Mouse (Mus musculus) liver, embryonic 13.5 days (tissue): ENCODE results near the gene Tpi1. TPM values are rescaled to one million over a fixed set of nuclear protein-coding genes. Genes with fewer than 3 reads are reported as not detected.
"Not testable (repeated sequence)": the region's sequence is repeated elsewhere in the genome, so short reads cannot be mapped to it uniquely, and the experiment has no call there.

Experiments
- ATAC-seq: fragments of 200-750 bp; cut with Nextera tagmentation; 2 replicates; pipeline ENCODE4 v1.8.0; 2017; ENCODE audit warnings: low read depth, mild to moderate bottlenecking, moderate number of reproducible peaks, moderate library complexity
- DNase-seq: peaks from one replicate; pipeline ENCODE4 v3.0.0; 2022
- H3K27ac ChIP-seq: fragments of 300-500 bp; sonication (generic); 2 replicates; pipeline ENCODE4 v1.5.1; 2015; ENCODE audit warnings: moderate library complexity, mild to moderate bottlenecking, inconsistent platforms
- H3K27me3 ChIP-seq: fragments of 300-500 bp; sonication (generic); 2 replicates; pipeline ENCODE4 v1.6.1; 2015; ENCODE audit warnings: mild to moderate bottlenecking, inconsistent platforms
- H3K36me3 ChIP-seq: fragments of 300-500 bp; sonication (generic); 2 replicates; pipeline ENCODE4 v1.6.1; 2015; ENCODE audit warnings: mild to moderate bottlenecking, inconsistent platforms
- H3K4me1 ChIP-seq: fragments of 300-500 bp; sonication (generic); replicated peaks from 2 replicates; pipeline ENCODE4 v1.6.1; 2015; ENCODE audit warnings: inconsistent platforms
- H3K4me2 ChIP-seq: fragments of 300-500 bp; sonication (generic); 2 replicates; pipeline ENCODE4 v1.6.1; 2015; ENCODE audit warnings: inconsistent platforms, mild to moderate bottlenecking, moderate library complexity
- H3K4me3 ChIP-seq: fragments of 300-500 bp; sonication (generic); replicated peaks from 2 replicates; pipeline ENCODE4 v1.5.1; 2015; ENCODE audit warnings: mild to moderate bottlenecking, inconsistent platforms
- H3K9ac ChIP-seq: fragments of 300-500 bp; sonication (generic); 2 replicates; pipeline ENCODE4 v1.6.1; 2015; ENCODE audit warnings: mild to moderate bottlenecking, inconsistent platforms
- H3K9me3 ChIP-seq: fragments of 300-500 bp; sonication (generic); replicated peaks from 2 replicates; pipeline ENCODE4 v1.6.1; 2016; ENCODE audit warnings: inconsistent platforms
- WGBS: fragments of 180-500 bp; shearing (Covaris S2); methylation state at CpG from one replicate; pipeline ENCODE4 v1.1.7; 2015; ENCODE audit not compliant: insufficient replicate concordance; 5-methylcytosine and 5-hydroxymethylcytosine counted together
- polyA plus RNA-seq: library from polyadenylated mRNA; unstranded; fragments of >200 nt; fragmentation: Nextera tagmentation; extraction: Ambion mirVana; gene quantifications from 2 replicates; pipeline ENCODE4 v1.2.1, GENCODE M21; 2015

Gene Tpi1
- polyA plus RNA-seq, 1 experiment from 2014 or later: 461 TPM

GRCm38 (mm10) chr6:124807366-124807765, 6.7 kb downstream of the Tpi1 start:
- no peak overlapping the region for H3K4me3 ChIP-seq
- DNase-seq (no peak), ATAC-seq (no peak)
- no peaks in the 10 kb centered on the region for H3K9me3 ChIP-seq
- H3K9ac ChIP-seq: no peak overlapping the region
- 66% methylated on average over 4 of the region's 4 CpGs for WGBS
- H3K4me2 ChIP-seq: no peak overlapping the region
- no peaks in the 10 kb centered on the region for H3K27me3 ChIP-seq
- peaks cover 27% of the 10 kb centered on the region for H3K36me3 ChIP-seq
- peaks cover 84% of the 10 kb centered on the region for H3K4me1 ChIP-seq
- peak overlapping the region; percentile 97 for H3K27ac ChIP-seq

GRCm38 (mm10) chr6:124806446-124807140, 7.5 kb downstream of the Tpi1 start:
- H3K4me1 ChIP-seq: peaks cover 77% of the 10 kb centered on the region
- peak overlapping the region; percentile 63 for H3K4me3 ChIP-seq
- DNase-seq: no peak
- peak overlapping the region; percentile 83 for H3K4me2 ChIP-seq
- peaks cover 19% of the 10 kb centered on the region for H3K36me3 ChIP-seq
- no peaks in the 10 kb centered on the region for H3K27me3 ChIP-seq
- H3K9ac ChIP-seq: peak overlapping the region; percentile 59
- H3K9me3 ChIP-seq: no peaks in the 10 kb centered on the region
- no peak for ATAC-seq
- 77% methylated on average over 7 of the region's 7 CpGs for WGBS
- peak overlapping the region; percentile 89 for H3K27ac ChIP-seq

GRCm38 (mm10) chr6:124805341-124806321, 8.5 kb downstream of the Tpi1 start:
- Histone ChIP-seq H3K27me3 (no peaks in the 10 kb centered on the region), H3K4me1 (peaks cover 69% of the 10 kb centered on the region), H3K36me3 (peaks cover 10% of the 10 kb centered on the region), H3K4me2 (peak overlapping the region; percentile 83), H3K9me3 (no peaks in the 10 kb centered on the region), H3K27ac (peak overlapping the region; percentile 89), H3K4me3 (peak overlapping the region; percentile 63), H3K9ac (peak overlapping the region; percentile 68)
- WGBS: 4% methylated on average over 34 of the region's 34 CpGs
- ATAC-seq: peak; percentile 69
- DNase-seq: peak; percentile 90

GRCm38 (mm10) chr6:124804341-124804740, 9.8 kb downstream of the Tpi1 start:
- DNase-seq (no peak), ATAC-seq (no peak)
- peak overlapping the region; percentile 89 for H3K27ac ChIP-seq
- no peak overlapping the region for H3K4me2 ChIP-seq
- WGBS: 60% methylated on average over 3 of the region's 3 CpGs
- no peak overlapping the region for H3K4me3 ChIP-seq
- peaks cover 56% of the 10 kb centered on the region for H3K4me1 ChIP-seq
- no peak overlapping the region for H3K9ac ChIP-seq
- no peaks in the 10 kb centered on the region for H3K9me3 ChIP-seq
- H3K27me3 ChIP-seq: no peaks in the 10 kb centered on the region
- H3K36me3 ChIP-seq: no peaks in the 10 kb centered on the region

- H3K4me1 ChIP-seq: peaks cover 51% of the 10 kb centered on the region
- not testable (repeated sequence) for H3K36me3 ChIP-seq, DNase-seq, H3K4me2 ChIP-seq, H3K9ac ChIP-seq, H3K9me3 ChIP-seq, ATAC-seq, H3K27me3 ChIP-seq, H3K4me3 ChIP-seq, H3K27ac ChIP-seq
- WGBS: 84% methylated on average over 4 of the region's 4 CpGs
These were observed 10.4 kb downstream of the Tpi1 start for GRCm38 (mm10) chr6:124803691-124804090.

GRCm38 (mm10) chr6:124803061-124803460, 11.0 kb downstream of the Tpi1 start:
- peak overlapping the region; percentile 66; the same call in 1 of the 2 replicates for H3K4me2 ChIP-seq
- H3K27ac ChIP-seq: no peak overlapping the region
- no peak overlapping the region for H3K9ac ChIP-seq
- peaks cover 45% of the 10 kb centered on the region for H3K4me1 ChIP-seq
- ATAC-seq (no peak), DNase-seq (no peak)
- H3K9me3 ChIP-seq: no peaks in the 10 kb centered on the region
- H3K4me3 ChIP-seq: no peak overlapping the region
- H3K36me3 ChIP-seq: no peaks in the 10 kb centered on the region
- 68% methylated on average over 3 of the region's 3 CpGs for WGBS
- H3K27me3 ChIP-seq: no peaks in the 10 kb centered on the region

- H3K27me3 ChIP-seq, H3K9me3 ChIP-seq, H3K36me3 ChIP-seq: not testable (repeated sequence)
- H3K27ac ChIP-seq: peak overlapping the region; percentile 83
- 7% methylated on average over 5 of the region's 9 CpGs for WGBS
- H3K4me3 ChIP-seq: peak overlapping the region; percentile 43
- peaks cover 39% of the 10 kb centered on the region for H3K4me1 ChIP-seq
- peak overlapping the region; percentile 66 for H3K4me2 ChIP-seq
- peak; percentile 56 for DNase-seq
- peak overlapping the region; percentile 43; the same call in 1 of the 2 replicates for H3K9ac ChIP-seq
- peak; percentile 17; the same call in 1 of the 2 replicates for ATAC-seq
These were observed 11.7 kb downstream of the Tpi1 start for GRCm38 (mm10) chr6:124802400-124802799.

- Histone ChIP-seq H3K27ac (peak overlapping the region; percentile 19), H3K9ac (no peak overlapping the region), H3K36me3 (no peaks in the 10 kb centered on the region), H3K9me3 (no peaks in the 10 kb centered on the region), H3K4me2 (no peak overlapping the region), H3K4me1 (peaks cover 12% of the 10 kb centered on the region), H3K4me3 (no peak overlapping the region), H3K27me3 (no peaks in the 10 kb centered on the region)
- ATAC-seq: peak; percentile 55; the same call in 1 of the 2 replicates
- 70% methylated on average over 2 of the region's 2 CpGs for WGBS
- DNase-seq: no peak
These were observed 17.9 kb downstream of the Tpi1 start for GRCm38 (mm10) chr6:124796200-124796599.

- Histone ChIP-seq H3K9ac (no peak overlapping the region), H3K4me1 (peaks cover 12% of the 10 kb centered on the region), H3K9me3 (no peaks in the 10 kb centered on the region), H3K4me2 (no peak overlapping the region), H3K27me3 (no peaks in the 10 kb centered on the region), H3K4me3 (no peak overlapping the region), H3K36me3 (no peaks in the 10 kb centered on the region), H3K27ac (peak overlapping the region; percentile 19; the same call in 1 of the 2 replicates)
- peak; percentile 12; the same call in 1 of the 2 replicates for ATAC-seq
- 75% methylated on average over 4 of the region's 4 CpGs for WGBS
- no peak for DNase-seq
These were observed 18.3 kb downstream of the Tpi1 start for GRCm38 (mm10) chr6:124795781-124796180.

- Histone ChIP-seq H3K36me3 (no peaks in the 10 kb centered on the region), H3K27ac (no peak overlapping the region), H3K4me2 (no peak overlapping the region), H3K4me3 (no peak overlapping the region), H3K27me3 (no peaks in the 10 kb centered on the region), H3K9ac (no peak overlapping the region), H3K4me1 (peaks cover 16% of the 10 kb centered on the region), H3K9me3 (no peaks in the 10 kb centered on the region)
- no peak for DNase-seq
- ATAC-seq: no peak
- WGBS: 70% methylated on average over 3 of the region's 3 CpGs
These were observed 22.2 kb downstream of the Tpi1 start for GRCm38 (mm10) chr6:124791911-124792310.

GRCm38 (mm10) chr6:124790121-124790520, 24.0 kb downstream of the Tpi1 start:
- no peak for DNase-seq
- Histone ChIP-seq H3K4me2 (no peak overlapping the region), H3K4me3 (no peak overlapping the region), H3K9me3 (no peaks in the 10 kb centered on the region), H3K4me1 (peaks cover 4% of the 10 kb centered on the region), H3K9ac (no peak overlapping the region), H3K36me3 (no peaks in the 10 kb centered on the region), H3K27me3 (no peaks in the 10 kb centered on the region), H3K27ac (no peak overlapping the region)
- 63% methylated on average over 4 of the region's 4 CpGs for WGBS
- no peak for ATAC-seq
